In the genomic region with DNA sequence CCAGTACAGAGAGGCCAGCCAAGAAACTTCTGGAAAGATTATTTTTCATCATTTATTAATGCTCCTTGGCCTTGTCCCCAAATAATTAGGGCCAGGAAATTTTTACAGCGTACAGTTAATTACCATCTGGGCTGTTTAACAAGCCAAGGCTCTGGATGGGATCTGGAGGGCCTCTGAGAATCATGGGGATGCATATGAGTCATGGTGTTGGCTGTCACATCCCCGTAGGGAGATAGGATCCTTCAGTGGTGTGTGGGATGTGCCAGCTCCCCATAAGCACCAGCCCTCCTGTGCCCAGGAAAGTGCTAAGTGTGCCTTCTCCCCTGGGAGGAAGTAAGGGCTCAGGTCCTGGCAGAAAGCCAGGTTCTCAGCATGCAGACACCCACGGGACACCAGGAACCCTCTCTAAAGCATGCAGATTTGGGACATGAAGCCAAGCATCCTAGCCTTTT, we compare ENCODE assay signal across 8 mouse cellular contexts.
DNase-seq lines count a peak whose midpoint lies in the region; ATAC-seq and TF ChIP-seq lines count a peak whose summit lies in the region.

No protein-coding gene starts in this region.

- no peak for ATAC-seq in heart, embryonic 11.5 days (replicated peaks; ENCODE audit: insufficient number of reproducible peaks, low FRiP score, low TSS enrichment)
- ATAC-seq in forebrain, postnatal 0 days: no peak
- ATAC-seq in erythroid progenitor cell, adult 5-6 weeks (replicated peaks; ENCODE audit: low FRiP score, poor library complexity, severe bottlenecking): no peak

- TF ChIP-seq CTCF in forebrain, postnatal 0 days (IDR thresholded peaks at IDR 0.05; ENCODE audit: low read depth): no peak

- H3K36me3 ChIP-seq in heart, embryonic 11.5 days (ENCODE audit: control insufficient read depth, insufficient read depth, low read length): no peaks in the 10 kb centered on the region
- H3K36me3 ChIP-seq in forebrain, postnatal 0 days (ENCODE audit: insufficient read depth): no peaks in the 10 kb centered on the region

- no peak overlapping the region for H3K27ac ChIP-seq in heart, embryonic 11.5 days (ENCODE audit: low read depth, low read length)
- H3K27ac ChIP-seq in forebrain, postnatal 0 days (ENCODE audit: low read depth, low read length): no peak overlapping the region

- no peaks in the 10 kb centered on the region for H3K9me3 ChIP-seq in heart, embryonic 11.5 days (replicated peaks; ENCODE audit: control insufficient read depth, low read length)
- H3K9me3 ChIP-seq in forebrain, postnatal 0 days (ENCODE audit: low read length): no peaks in the 10 kb centered on the region

- no peak overlapping the region for H3K4me2 ChIP-seq in heart, embryonic 11.5 days
- no peak overlapping the region for H3K4me2 ChIP-seq in forebrain, postnatal 0 days (ENCODE audit: low read depth)

- no peak overlapping the region for H3K4me3 ChIP-seq in heart, embryonic 11.5 days (ENCODE audit: low read depth, low read length)
- H3K4me3 ChIP-seq in forebrain, postnatal 0 days (ENCODE audit: low read depth, low read length): no peak overlapping the region

- no peaks in the 10 kb centered on the region for H3K4me1 ChIP-seq in heart, embryonic 11.5 days (ENCODE audit: control insufficient read depth, insufficient read depth, low read length)
- no peaks in the 10 kb centered on the region for H3K4me1 ChIP-seq in forebrain, postnatal 0 days (ENCODE audit: insufficient read depth)

- DNase-seq in heart, adult 18-20 months: peak; percentile 37 to 62
- peak; percentile 31 for DNase-seq in cerebellum, adult 11-12 months
- peak; percentile 63 to 67 for DNase-seq in heart, adult 9 months (ENCODE audit: low spot score in 2 of 2)
- DNase-seq in layer of hippocampus, postnatal 36 days: peak; percentile 40 to 49
- no peak for DNase-seq in forebrain, postnatal 0 days
- no peak for DNase-seq in spleen, adult 12 weeks (ENCODE audit: low spot score)

- no peak overlapping the region for H3K9ac ChIP-seq in heart, embryonic 11.5 days (ENCODE audit: low read depth, low read length)
- no peak overlapping the region for H3K9ac ChIP-seq in forebrain, postnatal 0 days

- no peaks in the 10 kb centered on the region for H3K27me3 ChIP-seq in heart, embryonic 11.5 days (ENCODE audit: control insufficient read depth, insufficient read depth, low read length)
- no peaks in the 10 kb centered on the region for H3K27me3 ChIP-seq in forebrain, postnatal 0 days (ENCODE audit: insufficient read depth, low read length)

- WGBS in heart, embryonic 11.5 days (ENCODE audit: insufficient replicate concordance): 63% methylated on average over 3 of the region's 3 CpGs
- WGBS in forebrain, postnatal 0 days: 51% methylated on average over 3 of the region's 3 CpGs

Comparison
In these comparisons a context has a peak if more than half of its experiments do, and no peak if none do; other contexts are left out.
1. DNase-seq: peak in heart, adult 18-20 months (2 of 2), cerebellum, adult 11-12 months (single experiment), heart, adult 9 months (2 of 2) and layer of hippocampus, postnatal 36 days (2 of 2); none in forebrain, postnatal 0 days (single experiment) and spleen, adult 12 weeks (single experiment).